Mouse (Mus musculus): ENCODE measurements at regions not wholly inside any gene's neighbourhood (a gene's known extent, or its start where the extent isn't known, plus 50 kb on each side); places are given as distances from the start of the nearest gene placed in this dataset.

- no peak overlapping the region for H3K27ac ChIP-seq
- intact Hi-C loops (cut with DNase I) = no loop called here
- TF ChIP-seq CTCF (IDR thresholded peaks at IDR 0.05) = no peak
- no peak for DNase-seq
- H3K4me3 ChIP-seq = no peak overlapping the region
Measured at GRCm38 (mm10) chr6:66012675-66013074, 60.3 kb downstream of the 4930544G11Rik start.

- no peak for TF ChIP-seq CTCF (IDR thresholded peaks at IDR 0.05)
- no peak for DNase-seq
- no peak overlapping the region for H3K27ac ChIP-seq
- intact Hi-C loops (cut with DNase I) = no loop called here
- no peak overlapping the region for H3K4me3 ChIP-seq
Measured at GRCm38 (mm10) chr6:66023531-66023930, 71.1 kb downstream of the 4930544G11Rik start.

GRCm38 (mm10) chr6:66036789-66037188, 84.4 kb downstream of the 4930544G11Rik start:
- Histone ChIP-seq H3K27ac (no peak overlapping the region), H3K4me3 (no peak overlapping the region)
- intact Hi-C loops (cut with DNase I) = no loop called here
- no peak for DNase-seq
- no peak for TF ChIP-seq CTCF (IDR thresholded peaks at IDR 0.05)

GRCm38 (mm10) chr6:66051852-66052251, 99.4 kb downstream of the 4930544G11Rik start:
- Histone ChIP-seq H3K27ac (no peak overlapping the region), H3K4me3 (no peak overlapping the region)
- TF ChIP-seq CTCF (IDR thresholded peaks at IDR 0.05) = no peak
- no peak for DNase-seq
- intact Hi-C loops (cut with DNase I) = no loop called here

GRCm38 (mm10) chr6:66052386-66052785, 100.0 kb downstream of the 4930544G11Rik start:
- intact Hi-C loops (cut with DNase I) = no loop called here
- TF ChIP-seq CTCF (IDR thresholded peaks at IDR 0.05) = no peak
- DNase-seq = no peak
- Histone ChIP-seq H3K27ac (no peak overlapping the region), H3K4me3 (no peak overlapping the region)

- intact Hi-C loops (cut with DNase I) = no loop called here
- no peak for TF ChIP-seq CTCF (IDR thresholded peaks at IDR 0.05)
- no peak for DNase-seq
- Histone ChIP-seq H3K4me3 (no peak overlapping the region), H3K27ac (no peak overlapping the region)
Measured at GRCm38 (mm10) chr6:66053197-66053596, 100.8 kb downstream of the 4930544G11Rik start.

GRCm38 (mm10) chr6:66068874-66069273, 116.5 kb downstream of the 4930544G11Rik start:
- no peak for DNase-seq

GRCm38 (mm10) chr6:66077445-66077844, 125.0 kb downstream of the 4930544G11Rik start:
- intact Hi-C loops (cut with DNase I) = no loop called here
- TF ChIP-seq CTCF (IDR thresholded peaks at IDR 0.05) = no peak
- H3K4me3 ChIP-seq = no peak overlapping the region
- no peak for DNase-seq
- H3K27ac ChIP-seq = no peak overlapping the region

More at GRCm38 (mm10) chr6:66068874-66069273, 116.5 kb downstream of the 4930544G11Rik start:
- TF ChIP-seq CTCF (IDR thresholded peaks at IDR 0.05) = no peak
- H3K27ac ChIP-seq = no peak overlapping the region
- intact Hi-C loops (cut with DNase I) = no loop called here
- H3K4me3 ChIP-seq = no peak overlapping the region

- intact Hi-C loops (cut with DNase I) = no loop called here
- no peak for TF ChIP-seq CTCF (IDR thresholded peaks at IDR 0.05)
- no peak for DNase-seq
- Histone ChIP-seq H3K4me3 (no peak overlapping the region), H3K27ac (no peak overlapping the region)
Measured at GRCm38 (mm10) chr6:66078769-66079168, 126.4 kb downstream of the 4930544G11Rik start.

- no peak for DNase-seq
- Histone ChIP-seq H3K27ac (no peak overlapping the region), H3K4me3 (no peak overlapping the region)
- TF ChIP-seq CTCF (IDR thresholded peaks at IDR 0.05) = no peak
- intact Hi-C loops (cut with DNase I) = no loop called here
Measured at GRCm38 (mm10) chr6:66101555-66102071, 149.2 kb downstream of the 4930544G11Rik start.

- DNase-seq = no peak
- H3K4me3 ChIP-seq = no peak overlapping the region
- TF ChIP-seq CTCF (IDR thresholded peaks at IDR 0.05) = no peak
- intact Hi-C loops (cut with DNase I) = no loop called here
- no peak overlapping the region for H3K27ac ChIP-seq
Measured at GRCm38 (mm10) chr6:66114366-66114765, 162.0 kb downstream of the 4930544G11Rik start.

- no peak overlapping the region for H3K4me3 ChIP-seq
- intact Hi-C loops (cut with DNase I) = no loop called here
- DNase-seq = no peak
- no peak overlapping the region for H3K27ac ChIP-seq
- no peak for TF ChIP-seq CTCF (IDR thresholded peaks at IDR 0.05)
Measured at GRCm38 (mm10) chr6:66121479-66122183, 169.2 kb downstream of the 4930544G11Rik start.

- intact Hi-C loops (cut with DNase I) = no loop called here
- H3K4me3 ChIP-seq = no peak overlapping the region
- no peak for TF ChIP-seq CTCF (IDR thresholded peaks at IDR 0.05)
- DNase-seq = no peak
- H3K27ac ChIP-seq = no peak overlapping the region
Measured at GRCm38 (mm10) chr6:66124292-66124691, 171.9 kb downstream of the 4930544G11Rik start.

GRCm38 (mm10) chr6:66151786-66152185, 199.4 kb downstream of the 4930544G11Rik start:
- DNase-seq = no peak
- H3K27ac ChIP-seq = no peak overlapping the region
- intact Hi-C loops (cut with DNase I) = no loop called here
- H3K4me3 ChIP-seq = no peak overlapping the region
- TF ChIP-seq CTCF (IDR thresholded peaks at IDR 0.05) = no peak

Data from gastrocnemius, adult 2 months (tissue).